Mouse (Mus musculus) right cerebral cortex, postnatal 10 days (tissue): ENCODE measurements around the gene Mrps2.

Source experiments
- DNase-seq, 2 experiments: peaks; one replicate each; pipeline ENCODE4 v3.0.0; 2021; ENCODE audit warnings: low spot score in 2 of 2

Gene Mrps2

GRCm38 (mm10) chr2:28518231-28518630 is 50.4 kb downstream of the Mrps2 start:
- DNase-seq, result peak; percentile 89 to 95

DNA sequence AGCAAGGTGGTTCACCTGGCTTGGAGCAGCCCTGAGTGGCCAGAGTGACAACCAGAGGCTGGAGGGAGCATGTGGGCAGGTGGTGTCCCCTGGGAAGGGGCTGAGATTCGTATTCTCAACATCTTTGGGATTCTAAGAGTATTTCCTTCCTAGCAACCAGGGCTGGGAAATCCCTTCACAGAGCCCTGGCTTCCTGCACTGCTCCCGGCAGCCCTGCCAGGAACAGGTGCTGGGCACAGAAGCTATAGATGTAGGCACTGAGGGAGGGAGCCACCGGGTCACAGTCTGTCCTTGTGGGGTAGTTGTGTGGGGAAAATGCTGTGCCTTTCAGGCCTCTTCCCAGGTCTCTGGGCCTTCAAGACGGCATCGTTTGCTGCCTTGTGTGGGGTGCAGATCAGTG is 52.7 kb downstream of the Mrps2 start:
- peak; percentile 26 to 39 for DNase-seq
